Mouse (Mus musculus) olfactory bulb, adult 2 months (tissue): ENCODE measurements around the gene Nop2. TPM values are rescaled to one million over a fixed set of nuclear protein-coding genes. Genes with fewer than 3 reads are reported as not detected.

Experiments used
- H3K27ac ChIP-seq: fragments of 200-500 bp; 2 replicates; pipeline ENCODE4 v1.5.1; 2012; ENCODE audit warnings: low read depth, low read length; ENCODE audit not compliant: insufficient read depth
- H3K4me1 ChIP-seq: fragments of 200-500 bp; 2 replicates; pipeline ENCODE4 v1.6.1; 2012; ENCODE audit warnings: low read length; ENCODE audit not compliant: control insufficient read depth, insufficient read depth
- H3K4me3 ChIP-seq: fragments of 200-500 bp; 2 replicates; pipeline ENCODE4 v1.5.1; 2012; ENCODE audit warnings: mild to moderate bottlenecking, low read depth, low read length, moderate library complexity; ENCODE audit not compliant: insufficient read depth
- CTCF ChIP-seq: fragments of 200-500 bp; IDR thresholded peaks from 2 replicates; pipeline ENCODE4 v1.5.1; 2012; ENCODE audit warnings: low read depth, mild to moderate bottlenecking, low read length, moderate library complexity; ENCODE audit not compliant: insufficient read depth
- POLR2A ChIP-seq: fragments of 200-500 bp; IDR thresholded peaks from 2 replicates; pipeline ENCODE4 v1.6.1; 2012; ENCODE audit warnings: mild to moderate bottlenecking, low read depth, low read length, moderate library complexity; ENCODE audit not compliant: insufficient read depth
- WGBS: fragments of 180-500 bp; shearing (Covaris S2); methylation state at CpG from one replicate; pipeline ENCODE4 v1.1.7; 2018; 5-methylcytosine and 5-hydroxymethylcytosine counted together
- polyA plus RNA-seq: library from polyadenylated mRNA; stranded (reverse); fragments of >200 nt; gene quantifications from 2 replicates; pipeline ENCODE4 v1.2.4, GENCODE M21; 2012; ENCODE audit warnings: low replicate concordance; ENCODE audit not compliant: missing spikeins, insufficient read depth, insufficient read length

The Nop2 gene
- polyA plus RNA-seq, 1 experiment = not detected

- Histone ChIP-seq H3K4me3 (peak overlapping the region; percentile 70), H3K4me1 (peaks cover 43% of the 10 kb centered on the region), H3K27ac (peak overlapping the region; percentile 84)
- 38% methylated on average over 10 of the region's 10 CpGs for WGBS
- TF ChIP-seq CTCF = no peak
- TF ChIP-seq POLR2A = no peak
Observed at GRCm38 (mm10) chr6:125147329-125147728, 15.6 kb downstream of the Nop2 start.

- Histone ChIP-seq H3K4me1 (peaks cover 53% of the 10 kb centered on the region), H3K27ac (peak overlapping the region; percentile 84), H3K4me3 (peak overlapping the region; percentile 27)
- no peak for TF ChIP-seq POLR2A
- no peak for TF ChIP-seq CTCF
- WGBS = 20% methylated on average over 18 of the region's 18 CpGs
Observed at GRCm38 (mm10) chr6:125148251-125148925, 16.7 kb downstream of the Nop2 start.

DNA sequence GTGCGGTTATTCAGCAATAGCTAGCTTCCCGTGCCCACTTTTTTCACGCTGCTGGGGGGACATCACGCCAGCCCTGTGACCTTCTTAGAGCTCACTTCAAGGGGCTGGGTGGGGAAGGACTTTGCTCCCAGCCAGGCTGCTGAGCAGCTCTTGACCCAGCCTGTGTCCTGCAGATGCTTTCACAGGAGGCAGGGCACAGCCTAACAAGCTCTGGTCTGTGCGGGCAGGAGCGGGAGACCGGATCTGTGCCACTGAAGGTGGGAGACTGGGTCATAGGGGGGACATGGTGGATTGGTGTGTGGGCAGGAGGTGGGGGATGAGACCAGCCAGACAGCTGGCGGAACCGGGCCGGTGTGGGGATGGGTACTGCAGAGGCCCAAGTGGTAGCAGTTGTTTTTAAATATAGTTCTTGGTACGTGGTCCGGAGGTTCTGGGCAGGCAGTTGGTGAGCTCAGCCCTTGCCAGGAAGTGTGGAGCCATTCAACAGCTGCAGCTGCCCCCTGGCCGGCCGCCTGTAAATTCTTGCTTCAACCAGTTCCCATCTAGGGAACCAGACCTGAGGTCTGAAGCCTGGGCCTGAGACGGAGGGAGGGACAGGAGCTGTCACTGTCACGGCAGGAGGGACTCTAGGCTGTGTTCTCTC, 17.3 kb downstream of the Nop2 start:
- TF ChIP-seq POLR2A (no peak), CTCF (no peak)
- H3K27ac ChIP-seq = peak overlapping the region; percentile 84
- peak overlapping the region; percentile 27 for H3K4me3 ChIP-seq
- 16% methylated on average over 16 of the region's 16 CpGs for WGBS
- peaks cover 54% of the 10 kb centered on the region for H3K4me1 ChIP-seq

DNA sequence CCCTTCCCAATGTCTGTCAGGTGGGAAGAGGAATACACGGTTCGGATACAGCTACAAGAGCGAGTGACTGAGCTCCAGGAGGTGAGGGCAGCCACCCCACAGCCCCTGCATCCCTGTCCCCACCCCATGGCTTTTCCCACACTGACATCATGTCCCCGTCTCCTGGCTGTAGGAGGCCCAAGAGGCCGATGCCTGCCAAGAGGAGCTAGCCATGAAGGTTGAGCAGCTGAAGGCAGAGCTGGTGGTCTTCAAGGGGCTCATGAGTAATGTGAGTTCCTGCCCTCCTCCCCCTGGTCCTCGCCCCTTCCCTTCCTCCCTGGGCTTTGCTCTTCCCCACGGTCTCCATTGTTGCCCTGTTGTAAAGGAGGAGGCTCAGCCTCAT, 17.9 kb downstream of the Nop2 start:
- TF ChIP-seq CTCF (no peak), POLR2A (no peak)
- peak overlapping the region; percentile 27 for H3K4me3 ChIP-seq

GRCm38 (mm10) chr6:125152212-125153017, 20.7 kb downstream of the Nop2 start:
- Histone ChIP-seq H3K4me1 (peaks cover 44% of the 10 kb centered on the region), H3K4me3 (no peak overlapping the region), H3K27ac (no peak overlapping the region)
- no peak for TF ChIP-seq CTCF
- no peak for TF ChIP-seq POLR2A
- 62% methylated on average over 22 of the region's 22 CpGs for WGBS

More for the DNA sequence above, 17.9 kb downstream of the Nop2 start:
- 45% methylated on average over 7 of the region's 7 CpGs for WGBS
- Histone ChIP-seq H3K27ac (peak overlapping the region; percentile 84), H3K4me1 (peaks cover 54% of the 10 kb centered on the region)

GRCm38 (mm10) chr6:125153018-125153389, 21.3 kb downstream of the Nop2 start:
- Histone ChIP-seq H3K4me1 (peaks cover 41% of the 10 kb centered on the region), H3K4me3 (no peak overlapping the region), H3K27ac (no peak overlapping the region)
- WGBS = 84% methylated on average over 5 of the region's 5 CpGs
- no peak for TF ChIP-seq CTCF
- TF ChIP-seq POLR2A = no peak

- 91% methylated on average over 4 of the region's 4 CpGs for WGBS
- no peak for TF ChIP-seq CTCF
- no peak for TF ChIP-seq POLR2A
- Histone ChIP-seq H3K4me1 (peaks cover 34% of the 10 kb centered on the region), H3K4me3 (no peak overlapping the region), H3K27ac (no peak overlapping the region)
Observed at GRCm38 (mm10) chr6:125153682-125154081, 22.0 kb downstream of the Nop2 start.

DNA sequence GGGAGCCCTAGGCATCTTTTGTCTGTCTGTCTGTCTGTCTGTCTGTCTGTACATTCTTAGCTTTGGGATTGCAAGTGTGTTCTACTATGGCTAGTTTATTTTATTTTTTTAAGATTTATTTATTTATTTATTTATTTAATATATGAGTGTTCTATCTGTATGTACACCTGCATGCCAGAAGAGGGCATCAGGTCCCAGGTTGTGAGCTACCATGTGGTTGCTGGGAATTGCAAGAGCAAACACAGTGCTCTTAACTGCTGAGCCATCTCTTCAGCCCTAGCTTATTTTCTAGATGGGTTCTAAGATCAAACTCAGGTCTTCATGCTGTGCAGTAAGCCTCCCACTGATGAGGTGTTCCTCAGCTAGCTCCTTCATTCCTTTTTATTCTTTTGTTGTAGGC, 22.8 kb downstream of the Nop2 start:
- TF ChIP-seq POLR2A (no peak), CTCF (no peak)
- Histone ChIP-seq H3K4me3 (no peak overlapping the region), H3K27ac (no peak overlapping the region), H3K4me1 (peaks cover 26% of the 10 kb centered on the region)

DNA sequence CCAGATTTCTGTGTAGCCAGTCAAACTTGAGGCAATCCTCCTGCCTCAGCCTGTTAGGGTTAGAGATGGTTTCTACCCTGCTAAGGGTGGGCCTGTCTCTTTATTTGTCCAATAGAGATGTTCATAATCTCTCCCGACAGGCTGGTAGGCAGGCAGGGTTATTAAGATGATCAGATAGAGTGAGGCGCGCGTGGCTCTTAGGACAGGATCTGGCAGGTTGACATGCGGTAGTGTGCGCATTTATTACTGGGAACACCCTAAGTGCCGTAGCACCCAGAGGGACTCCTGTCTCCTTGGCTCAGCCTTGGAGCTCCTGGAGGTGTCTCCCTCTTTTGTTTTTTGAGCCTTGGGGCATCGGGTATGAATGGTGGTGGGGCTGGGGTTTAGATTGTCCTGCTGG, 23.6 kb downstream of the Nop2 start:
- Histone ChIP-seq H3K4me3 (no peak overlapping the region), H3K27ac (no peak overlapping the region), H3K4me1 (peaks cover 25% of the 10 kb centered on the region)
- TF ChIP-seq CTCF (no peak), POLR2A (no peak)
- 81% methylated on average over 8 of the region's 8 CpGs for WGBS
